Mouse (Mus musculus): ENCODE measurements at regions not wholly inside any gene's neighbourhood (a gene's known extent, or its start where the extent isn't known, plus 50 kb on each side); places are given as distances from the start of the nearest gene placed in this dataset.

GRCm38 (mm10) chr15:62134835-62135234 lies 1212.0 kb upstream of the A1bg start:
- TF ChIP-seq POLR2A (IDR thresholded peaks at IDR 0.05; ENCODE audit: borderline replicate concordance, insufficient read depth, low read length) (no peak), CTCF (IDR thresholded peaks at IDR 0.05; ENCODE audit: borderline replicate concordance, insufficient read depth, low read depth, low read length) (no peak)

Measured in cerebellum, adult 2 months (tissue).